Mouse (Mus musculus) splenic B cell, adult 2 months (primary cell): ENCODE measurements at regions not wholly inside any gene's neighbourhood (a gene's known extent, or its start where the extent isn't known, plus 50 kb on each side); places are given as distances from the start of the nearest gene placed in this dataset.
A peak's percentile ranks its signal among the peaks of the same experiment; 100 is the strongest.

Experiments used
- DNase-seq: peaks from one replicate; pipeline ENCODE4 v3.0.0-alpha.2; 2011; ENCODE audit warnings: low read depth, low spot score
- H3K27me3 ChIP-seq: 2 replicates; pipeline ENCODE4 v1.6.1; 2012; ENCODE audit warnings: mild to moderate bottlenecking, low read length, moderate library complexity, mixed read lengths; ENCODE audit not compliant: control insufficient read depth, poor library complexity, insufficient read depth, severe bottlenecking
- H3K36me3 ChIP-seq: 2 replicates; pipeline ENCODE4 v1.6.1; 2012; ENCODE audit warnings: mild to moderate bottlenecking, low read length, moderate library complexity, mixed read lengths; ENCODE audit not compliant: control insufficient read depth, poor library complexity, insufficient read depth, severe bottlenecking

DNA sequence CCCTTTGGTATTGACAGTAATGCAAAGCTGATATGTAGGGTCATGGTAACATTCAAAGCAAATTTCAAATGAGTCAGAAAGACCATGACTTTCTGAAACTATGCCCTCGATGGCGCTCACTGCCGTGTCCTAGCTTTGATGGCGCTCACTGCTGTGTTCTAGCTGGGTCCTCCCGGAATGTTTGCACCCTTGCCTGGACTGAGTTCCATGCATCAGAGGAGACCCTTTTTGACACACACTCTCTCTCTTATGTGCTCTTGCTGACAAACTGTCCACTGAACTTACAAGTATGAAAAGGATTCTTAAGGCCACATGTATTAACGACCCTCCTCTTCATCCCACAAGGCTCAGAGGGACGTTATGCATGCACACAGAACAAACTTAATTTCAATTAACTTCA lies 94.1 kb downstream of the Dad1 start:
- Histone ChIP-seq H3K27me3 (no peaks in the 10 kb centered on the region), H3K36me3 (no peaks in the 10 kb centered on the region)
- no peak for DNase-seq

GRCm38 (mm10) chr14:54158214-54158965 lies 95.5 kb downstream of the Dad1 start:
- Histone ChIP-seq H3K27me3 (no peaks in the 10 kb centered on the region), H3K36me3 (no peaks in the 10 kb centered on the region)
- no peak for DNase-seq

DNA sequence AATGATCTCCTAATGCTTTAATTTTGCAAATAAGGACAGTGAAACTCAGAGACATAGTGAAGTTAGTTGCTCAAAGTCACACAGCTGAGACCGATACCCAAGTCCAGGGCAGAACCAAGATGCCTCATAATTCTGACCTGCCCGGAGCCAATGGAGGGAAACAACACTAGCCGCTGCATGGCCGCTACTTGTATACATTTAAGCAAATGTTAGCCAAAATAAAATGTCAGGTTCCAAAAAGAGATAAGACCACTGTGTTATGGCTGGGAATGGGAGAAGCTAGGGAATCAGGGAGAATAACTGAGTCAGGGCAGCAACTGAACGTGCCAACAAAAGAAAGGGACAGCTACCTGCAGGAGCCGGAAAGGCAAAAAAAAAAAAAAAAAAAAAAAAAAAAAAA lies 97.4 kb downstream of the Dad1 start:
- Histone ChIP-seq H3K27me3 (no peaks in the 10 kb centered on the region), H3K36me3 (no peaks in the 10 kb centered on the region)
- DNase-seq = no peak

- peak; percentile 82 for DNase-seq
- H3K36me3 ChIP-seq = no peaks in the 10 kb centered on the region
- no peaks in the 10 kb centered on the region for H3K27me3 ChIP-seq
These were observed 101.2 kb downstream of the Dad1 start for GRCm38 (mm10) chr14:54152485-54153235.

- no peak for DNase-seq
- H3K27me3 ChIP-seq = no peaks in the 10 kb centered on the region
- no peaks in the 10 kb centered on the region for H3K36me3 ChIP-seq
These were observed 102.0 kb downstream of the Dad1 start for GRCm38 (mm10) chr14:54151921-54152320.

DNA sequence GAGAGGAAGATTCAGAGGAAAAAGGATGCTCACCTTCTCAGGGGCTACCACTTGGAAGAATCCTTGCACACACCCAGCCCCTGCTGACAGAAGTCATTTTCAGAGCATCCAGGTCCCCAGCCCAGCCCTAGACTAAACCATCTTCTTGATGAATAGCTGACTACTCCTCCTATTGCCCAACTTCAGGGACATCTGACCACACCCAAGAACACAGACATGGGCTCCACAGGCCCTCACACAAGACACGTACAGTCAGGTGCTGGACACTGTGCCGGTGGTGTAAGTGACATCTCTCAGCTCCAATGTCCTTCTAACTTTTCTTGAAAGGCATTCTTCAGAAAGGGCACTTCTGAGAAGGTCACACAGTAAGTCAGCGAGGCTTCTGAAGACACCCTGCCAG lies 102.6 kb downstream of the Dad1 start:
- no peaks in the 10 kb centered on the region for H3K36me3 ChIP-seq
- H3K27me3 ChIP-seq = no peaks in the 10 kb centered on the region
- DNase-seq = no peak

DNA sequence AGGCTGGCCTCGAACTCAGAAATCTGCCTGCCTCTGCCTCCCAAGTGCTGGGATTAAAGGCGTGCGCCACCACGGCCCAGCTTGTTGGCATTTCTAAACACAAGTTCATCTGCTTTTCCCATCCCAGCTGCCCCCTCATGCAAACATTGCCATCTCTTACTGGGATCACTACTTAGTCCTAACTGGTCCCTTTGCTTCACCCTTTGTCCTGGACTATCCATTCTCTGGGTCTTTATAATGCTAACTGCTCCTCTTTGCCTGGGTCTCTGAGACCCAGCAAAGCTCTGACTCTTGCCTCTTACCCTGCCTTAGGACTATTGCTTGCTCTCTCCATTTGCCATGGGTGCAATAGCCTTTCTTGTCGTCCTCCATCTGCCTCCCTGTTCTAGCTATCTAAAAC lies 103.7 kb downstream of the Dad1 start:
- no peaks in the 10 kb centered on the region for H3K27me3 ChIP-seq
- no peak for DNase-seq
- no peaks in the 10 kb centered on the region for H3K36me3 ChIP-seq

DNA sequence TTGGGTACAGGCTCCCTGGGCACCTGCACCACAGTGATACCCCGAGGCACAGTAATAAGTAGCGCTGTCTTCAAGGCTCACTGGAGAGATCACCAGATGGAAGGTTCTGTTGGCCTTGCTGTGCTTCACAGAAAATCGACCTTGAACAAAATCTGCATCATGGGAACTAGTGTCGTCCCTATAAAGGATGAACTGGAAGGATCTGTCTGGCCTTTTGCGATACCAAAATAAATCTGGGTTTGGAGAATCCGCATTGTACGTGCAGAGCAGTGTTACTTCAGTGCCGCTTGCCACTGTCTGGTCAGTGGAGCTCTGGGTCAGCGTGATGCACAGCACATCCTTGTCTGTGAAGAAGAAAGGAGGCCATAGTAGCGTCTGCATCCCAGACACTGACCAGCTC lies 105.3 kb downstream of the Dad1 start:
- Histone ChIP-seq H3K27me3 (no peaks in the 10 kb centered on the region), H3K36me3 (no peaks in the 10 kb centered on the region)
- DNase-seq = no peak

DNA sequence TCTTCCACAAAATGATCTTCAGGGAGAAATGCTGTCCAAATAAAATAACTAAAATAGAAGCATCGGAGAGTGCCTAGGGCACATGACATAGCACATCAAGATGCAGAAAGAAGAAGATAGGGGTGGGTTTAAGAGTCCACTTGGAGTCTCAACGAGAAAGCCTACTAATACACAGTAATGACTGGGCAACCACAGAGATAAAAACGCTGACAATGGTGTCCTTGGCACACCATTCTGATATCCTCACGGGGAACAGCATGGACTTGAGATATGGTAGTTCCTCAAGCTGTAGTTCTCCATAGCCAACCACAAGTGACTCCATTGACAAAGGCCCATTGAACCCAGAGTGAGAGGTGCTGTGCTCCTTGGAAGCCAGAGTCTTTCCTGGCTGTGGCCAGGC lies 105.8 kb downstream of the Dad1 start:
- Histone ChIP-seq H3K27me3 (no peaks in the 10 kb centered on the region), H3K36me3 (no peaks in the 10 kb centered on the region)
- no peak for DNase-seq

GRCm38 (mm10) chr14:54147546-54147945 lies 106.4 kb downstream of the Dad1 start:
- Histone ChIP-seq H3K36me3 (no peaks in the 10 kb centered on the region), H3K27me3 (no peaks in the 10 kb centered on the region)
- no peak for DNase-seq

DNA sequence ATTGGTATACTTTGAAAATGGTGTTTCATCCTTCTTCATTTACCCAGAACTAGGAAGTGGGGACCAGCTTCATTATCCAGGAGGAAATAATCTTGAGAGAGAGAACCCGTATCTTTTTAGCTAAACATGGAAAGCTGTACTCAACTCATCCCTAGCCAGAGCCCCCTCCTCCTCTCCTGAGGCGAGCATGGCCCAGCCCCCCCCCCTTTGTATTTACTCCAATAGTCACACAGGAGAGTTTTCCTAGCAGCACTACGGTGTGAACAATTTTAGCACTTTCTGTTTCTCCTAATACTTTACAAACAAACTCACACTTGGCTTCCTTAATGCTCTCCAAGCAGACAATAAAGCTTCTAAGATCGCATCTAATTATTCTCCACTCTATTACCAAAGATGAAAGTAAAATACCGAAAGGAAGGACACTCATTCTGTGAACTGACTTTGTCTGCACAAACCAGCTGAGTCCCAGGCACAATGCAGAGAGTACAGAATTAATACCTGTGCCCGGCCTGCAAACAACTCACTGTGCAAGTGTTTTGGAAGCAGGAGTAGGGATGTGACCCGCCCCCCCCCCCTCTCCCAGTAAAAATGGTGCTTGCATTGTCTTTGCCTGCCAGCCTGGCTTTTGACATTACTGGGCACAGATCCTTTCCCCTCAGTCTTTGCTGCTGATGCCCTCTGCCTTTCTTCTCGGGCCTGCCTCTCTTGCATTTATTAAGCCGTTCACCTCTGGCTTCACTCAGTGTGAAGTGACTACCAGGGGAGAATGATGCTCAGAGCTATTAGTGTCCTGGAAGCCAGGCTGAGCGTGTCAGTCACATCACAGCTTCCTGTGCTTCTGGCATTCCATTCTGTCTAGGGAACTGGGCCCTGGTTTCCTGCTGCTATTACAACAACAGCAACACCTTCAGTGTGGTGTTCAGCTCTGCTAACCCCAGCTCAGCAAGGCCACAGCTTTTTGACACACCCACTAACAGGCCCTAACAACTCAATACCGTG lies 107.9 kb downstream of the Dad1 start:
- H3K36me3 ChIP-seq = no peaks in the 10 kb centered on the region
- no peaks in the 10 kb centered on the region for H3K27me3 ChIP-seq
- no peak for DNase-seq

- H3K27me3 ChIP-seq = no peaks in the 10 kb centered on the region
- no peak for DNase-seq
- no peaks in the 10 kb centered on the region for H3K36me3 ChIP-seq
These were observed 110.1 kb downstream of the Dad1 start for GRCm38 (mm10) chr14:54143828-54144227.

- H3K36me3 ChIP-seq = no peaks in the 10 kb centered on the region
- no peaks in the 10 kb centered on the region for H3K27me3 ChIP-seq
- no peak for DNase-seq
These were observed 115.6 kb downstream of the Dad1 start for GRCm38 (mm10) chr14:54138288-54138687.

- Histone ChIP-seq H3K27me3 (no peaks in the 10 kb centered on the region), H3K36me3 (no peaks in the 10 kb centered on the region)
- DNase-seq = no peak
These were observed 117.4 kb downstream of the Dad1 start for GRCm38 (mm10) chr14:54136538-54136937.

GRCm38 (mm10) chr14:54128334-54128733 lies 125.6 kb downstream of the Dad1 start:
- no peaks in the 10 kb centered on the region for H3K36me3 ChIP-seq
- no peaks in the 10 kb centered on the region for H3K27me3 ChIP-seq
- DNase-seq = no peak
